Mouse (Mus musculus) kidney, adult 11 months (tissue): ENCODE results near the gene Syce2.

ENCODE experiments used
- DNase-seq: peaks from one replicate; pipeline ENCODE4 v3.0.0; 2022

Gene Syce2

DNA sequence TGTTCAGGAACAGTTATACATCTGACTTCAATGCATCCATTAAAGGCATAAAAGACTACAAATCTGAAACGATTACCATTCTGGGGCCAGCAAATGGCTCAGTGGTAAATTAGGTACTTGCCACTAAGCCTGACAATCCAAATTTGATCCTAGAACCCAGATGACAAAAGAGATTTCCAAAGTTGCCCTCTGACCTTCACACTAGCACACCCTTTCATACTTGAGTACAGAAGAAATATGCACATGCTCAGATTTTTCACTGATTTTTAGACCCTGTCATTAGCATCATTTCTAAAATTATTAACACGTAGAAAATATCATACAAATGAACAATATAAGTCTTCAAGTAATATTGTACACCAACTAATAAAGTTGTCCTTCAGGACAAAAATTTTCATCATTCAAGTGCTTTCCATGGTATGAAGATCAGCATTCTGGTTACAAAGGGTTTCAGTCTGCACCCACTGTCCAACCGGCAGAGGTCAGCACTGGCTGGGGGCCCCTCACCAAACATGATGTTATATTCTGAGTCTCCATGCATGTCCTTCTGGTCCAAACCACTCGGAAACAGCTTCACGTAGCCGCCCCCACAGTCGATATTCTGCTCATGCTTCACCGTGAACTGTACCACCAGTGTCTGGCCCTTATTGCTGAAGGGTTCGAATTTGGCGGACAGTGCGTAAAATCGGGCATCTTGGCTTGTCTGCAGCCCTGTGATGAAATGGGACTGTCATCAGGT, 26.4 kb upstream of the Syce2 start:
- DNase-seq = peak; percentile 34

DNA sequence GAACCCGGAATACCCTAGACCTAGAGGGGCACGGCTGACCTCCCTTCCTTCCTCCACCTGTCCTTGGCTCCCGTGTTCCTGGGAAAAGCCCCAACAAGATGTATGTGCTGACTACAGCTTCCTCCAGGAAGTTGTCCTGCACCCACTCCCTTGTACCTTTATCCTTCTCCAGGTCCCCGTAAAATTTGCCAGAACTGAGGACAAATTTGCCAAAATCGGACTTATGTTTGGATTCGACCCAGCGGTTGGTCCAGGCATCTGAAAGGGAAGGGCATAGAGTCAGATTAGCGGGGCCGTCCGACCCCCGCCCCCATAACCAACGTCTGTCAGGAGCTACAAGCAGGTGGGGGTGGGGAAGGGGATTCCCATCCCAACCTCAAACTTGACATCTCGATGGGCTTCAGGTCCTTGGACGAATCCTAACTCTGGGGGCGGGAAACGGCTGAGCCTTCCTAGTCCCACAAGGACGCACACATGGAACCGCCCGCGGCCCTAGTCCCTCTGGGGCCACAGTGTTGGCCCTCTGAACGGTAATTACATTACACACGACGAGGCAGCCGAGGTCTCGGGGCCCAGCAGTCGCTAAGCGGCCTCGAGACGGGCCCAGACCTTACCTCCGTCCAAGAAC, 25.7 kb upstream of the Syce2 start:
- no peak for DNase-seq

DNA sequence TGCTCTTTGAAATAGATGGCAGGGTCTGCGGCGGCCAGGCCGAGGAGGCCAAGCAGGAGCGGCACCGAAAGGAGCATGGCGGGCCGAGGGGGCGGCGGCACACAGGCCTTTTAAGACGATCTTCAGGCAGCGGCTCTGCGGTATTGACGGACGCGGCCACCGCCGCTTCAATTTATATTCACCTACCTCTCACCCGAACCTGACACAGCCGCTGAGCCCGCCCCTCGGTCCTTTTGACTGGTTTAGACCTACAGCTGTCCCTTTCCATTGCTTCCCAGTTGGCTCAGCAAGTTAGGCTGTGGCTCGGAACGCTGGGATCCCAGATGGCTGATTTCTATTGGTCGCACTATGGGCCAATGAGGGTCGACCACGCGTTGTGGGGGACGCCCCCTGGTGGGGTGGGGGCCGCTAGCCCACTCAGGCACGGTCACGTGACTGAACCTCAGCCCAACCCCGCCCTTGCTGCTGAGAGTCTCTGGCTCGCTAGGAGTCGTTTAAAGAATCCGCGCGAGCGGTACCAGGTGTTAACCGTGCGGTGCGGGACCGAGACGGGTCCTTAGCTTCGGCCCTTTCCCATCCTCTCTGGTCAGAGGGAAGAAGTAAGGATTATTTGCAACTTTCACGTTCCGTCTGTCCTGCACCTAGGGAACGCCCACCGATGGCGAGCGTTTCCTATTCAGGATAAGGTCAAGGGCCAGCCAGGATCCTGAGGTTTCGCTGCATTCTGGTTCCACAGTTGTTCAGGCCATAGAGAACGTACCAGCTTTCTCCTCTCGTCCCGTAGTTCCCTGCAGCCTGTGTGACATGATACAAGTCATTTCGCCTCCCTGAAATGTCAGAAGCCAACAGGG, 25.0 kb upstream of the Syce2 start, which contains the start of gene Calr:
Calr (minus strand) TSS at position 213 of the 851 bp plus-strand sequence.
- DNase-seq = peak; percentile 100

DNA sequence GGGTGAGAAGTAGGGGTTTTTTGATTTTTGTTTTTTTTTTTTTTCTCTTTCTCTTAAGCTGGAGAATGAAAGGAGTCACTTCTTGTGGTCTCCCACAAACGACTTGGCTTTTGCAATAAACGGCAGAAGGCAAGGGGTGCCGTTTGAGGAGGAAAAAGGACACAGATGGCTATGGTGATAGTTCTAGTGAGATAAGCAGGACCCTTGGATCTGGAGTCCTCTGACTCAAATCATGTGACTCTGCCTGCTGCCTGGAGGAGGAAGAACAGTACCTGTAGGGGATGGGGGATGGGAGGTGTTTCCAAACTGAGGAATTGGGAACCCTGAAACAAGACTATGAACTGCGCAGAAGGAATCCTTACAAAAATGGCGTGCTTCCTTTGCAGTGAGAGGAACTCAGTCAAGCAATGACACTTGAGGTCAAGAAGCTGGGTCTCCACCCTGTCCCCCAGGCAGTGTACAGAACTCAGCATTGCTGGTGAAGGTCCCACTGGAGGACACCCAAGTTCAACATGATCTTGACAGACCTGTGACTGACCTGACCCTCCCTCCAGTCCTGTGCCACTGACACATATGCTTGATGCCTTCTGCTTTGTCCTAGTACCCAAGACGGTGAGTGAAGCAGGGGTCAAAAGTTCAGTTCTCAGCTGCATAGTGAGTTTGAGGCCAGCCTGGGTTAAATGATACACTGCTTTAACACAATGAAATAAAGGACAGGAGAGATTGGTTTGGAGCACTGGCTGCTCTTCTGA, 24.1 kb upstream of the Syce2 start:
- peak; percentile 38 for DNase-seq

DNA sequence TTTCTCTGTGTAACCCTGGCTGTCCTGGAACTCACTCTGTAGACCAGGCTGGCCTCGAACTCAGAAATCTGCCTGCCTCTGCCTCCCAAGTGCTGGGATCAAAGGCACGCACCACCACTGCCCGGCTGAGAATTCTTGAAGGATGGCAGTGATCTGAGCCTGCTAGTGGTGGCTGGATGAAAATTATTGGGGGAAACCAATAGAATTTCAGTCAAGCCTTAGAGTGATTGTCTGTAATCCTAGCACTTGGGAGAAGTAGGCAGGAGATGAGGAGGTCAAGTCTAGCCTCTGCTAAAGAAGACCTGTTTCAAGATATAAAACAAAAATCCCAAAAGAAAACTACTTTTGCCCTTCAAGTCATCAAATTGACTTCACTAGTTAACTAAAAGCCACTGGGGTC, 15.5 kb upstream of the Syce2 start:
- DNase-seq = no peak

DNA sequence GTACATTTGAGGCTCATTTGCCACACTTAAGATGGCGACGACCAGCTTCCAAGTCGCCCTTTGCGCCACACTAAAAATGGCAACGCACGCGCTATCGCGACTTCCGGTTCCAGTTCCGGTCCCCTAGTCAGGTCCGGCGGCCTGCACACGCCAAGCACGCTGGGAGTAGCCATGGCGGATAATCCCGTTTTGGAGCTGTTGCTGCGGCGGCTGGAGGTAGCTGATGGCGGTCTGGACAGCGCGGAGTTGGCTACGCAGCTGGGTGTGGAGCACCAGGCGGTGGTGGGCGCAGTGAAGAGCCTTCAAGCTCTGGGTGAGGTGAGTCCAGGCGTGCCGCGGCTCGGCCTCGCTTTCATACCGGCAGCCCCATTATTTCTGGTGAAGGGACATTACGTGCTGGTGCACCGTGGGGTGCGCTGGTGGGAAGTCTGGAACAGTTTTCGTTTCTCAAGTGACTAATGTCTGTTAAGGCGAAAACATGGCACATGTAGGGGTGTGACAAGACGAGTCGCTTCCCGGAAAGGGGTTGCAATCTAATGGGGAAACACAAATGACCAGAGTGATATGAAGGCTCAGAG, 15.0 kb upstream of the Syce2 start, which contains the start of gene Farsa:
Farsa (plus strand) TSS at position 126 of the 578 bp plus-strand sequence.
- peak; percentile 91 for DNase-seq

DNA sequence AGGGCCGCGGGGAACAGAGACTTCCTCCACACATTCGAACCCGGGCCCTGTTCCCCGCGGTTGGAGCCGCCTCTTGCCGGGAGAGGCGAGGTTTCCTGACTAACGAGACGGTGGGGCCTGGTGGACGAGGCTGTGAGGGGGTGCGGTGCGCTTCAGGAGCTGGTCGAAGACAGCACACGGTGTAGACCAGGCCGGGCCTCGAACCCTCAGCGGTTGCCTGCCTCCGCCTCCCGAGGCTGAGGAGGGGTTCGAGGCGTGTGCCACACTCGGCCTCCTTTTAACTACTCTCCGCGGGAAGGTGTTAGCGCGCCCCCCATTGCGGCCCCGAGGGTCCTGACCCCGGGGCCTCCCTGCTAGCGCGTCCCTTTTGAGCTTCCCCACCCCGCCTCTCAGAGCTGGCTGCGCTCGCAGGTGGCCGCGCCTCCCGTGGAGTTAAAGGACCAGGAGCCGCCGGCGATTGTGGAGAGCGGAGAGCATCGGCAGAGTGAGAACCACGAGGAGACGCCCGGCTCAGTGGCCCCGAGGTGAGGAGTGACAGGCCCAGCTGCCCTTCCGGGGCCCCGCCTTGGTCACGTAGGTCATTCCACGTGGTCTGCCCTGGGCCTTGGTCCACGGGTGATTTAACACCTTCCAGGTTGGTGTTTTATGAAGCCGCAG, 526 bp downstream of the Syce2 start:
- peak; percentile 27 for DNase-seq

DNA sequence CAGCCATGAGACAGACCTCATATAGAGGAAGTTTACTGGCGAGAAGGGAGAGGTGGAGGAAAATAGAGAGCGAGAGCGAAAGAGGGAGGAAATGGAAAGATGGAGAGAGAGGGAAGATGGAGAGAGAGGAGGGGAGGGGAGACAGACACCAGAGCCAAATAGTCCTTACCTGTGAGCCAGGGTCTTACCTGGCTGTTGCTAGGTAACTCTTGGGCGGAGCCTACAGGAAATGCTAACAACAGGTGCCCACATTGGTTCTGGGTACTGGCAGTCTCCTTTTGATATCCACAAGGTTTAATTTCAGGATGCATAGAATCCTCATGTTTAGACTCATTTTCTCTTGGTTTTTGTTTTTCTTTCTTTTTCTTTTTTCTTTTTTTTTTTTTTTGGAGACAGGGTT, 1.1 kb downstream of the Syce2 start:
- DNase-seq = no peak

DNA sequence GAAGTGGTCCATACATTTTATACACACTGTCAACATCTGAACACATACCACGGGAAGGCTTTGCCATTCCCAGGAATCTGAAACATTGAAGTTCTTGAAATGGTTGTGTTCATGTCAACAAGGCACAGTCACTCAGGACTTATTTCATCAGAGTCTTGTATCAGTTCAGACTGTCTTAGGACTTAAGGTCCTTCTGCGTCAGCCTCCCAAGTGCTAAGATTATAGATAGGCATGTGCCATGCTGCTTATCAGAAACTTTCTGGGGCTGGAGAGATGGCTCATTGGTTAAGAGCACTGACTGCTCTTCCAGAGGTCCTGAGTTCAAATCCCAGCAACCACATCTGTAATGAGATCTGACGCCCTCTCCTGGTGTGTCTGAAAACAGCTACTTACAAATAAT, 2.4 kb downstream of the Syce2 start:
- no peak for DNase-seq

DNA sequence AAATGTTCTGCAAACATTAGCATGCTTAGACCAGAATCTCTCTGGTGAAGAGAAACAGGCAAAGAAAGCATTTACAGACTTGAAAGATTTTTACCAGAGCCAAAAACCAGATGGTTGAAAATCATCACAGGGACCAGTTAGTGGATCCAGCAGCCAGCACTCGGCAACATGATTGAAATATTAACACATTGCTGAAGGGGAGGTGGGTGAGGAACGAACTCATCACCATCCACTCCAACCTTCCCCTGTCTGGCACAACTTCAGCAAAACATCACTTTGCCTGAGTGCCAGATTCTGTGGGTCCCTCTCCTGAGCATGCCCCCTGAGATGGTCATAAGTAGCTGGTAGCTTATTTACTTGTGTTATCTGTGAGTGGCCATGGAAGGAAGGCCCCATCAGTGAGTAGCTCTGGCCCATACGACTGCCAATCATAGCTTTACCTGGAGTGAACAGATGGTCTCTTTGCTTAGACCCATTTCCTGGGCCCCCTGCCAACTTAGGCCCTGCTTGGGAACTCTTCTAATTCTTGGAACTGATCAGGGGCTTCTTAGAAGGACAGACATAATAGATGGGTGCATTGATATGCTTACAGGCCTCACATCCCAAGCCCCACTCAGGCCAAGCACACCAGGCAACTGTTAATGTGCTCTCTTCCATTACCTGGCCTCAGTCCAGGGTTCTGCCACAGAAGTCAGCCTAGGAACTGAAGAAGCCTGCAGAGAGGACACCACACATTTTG, 5.6 kb downstream of the Syce2 start:
- DNase-seq = no peak

DNA sequence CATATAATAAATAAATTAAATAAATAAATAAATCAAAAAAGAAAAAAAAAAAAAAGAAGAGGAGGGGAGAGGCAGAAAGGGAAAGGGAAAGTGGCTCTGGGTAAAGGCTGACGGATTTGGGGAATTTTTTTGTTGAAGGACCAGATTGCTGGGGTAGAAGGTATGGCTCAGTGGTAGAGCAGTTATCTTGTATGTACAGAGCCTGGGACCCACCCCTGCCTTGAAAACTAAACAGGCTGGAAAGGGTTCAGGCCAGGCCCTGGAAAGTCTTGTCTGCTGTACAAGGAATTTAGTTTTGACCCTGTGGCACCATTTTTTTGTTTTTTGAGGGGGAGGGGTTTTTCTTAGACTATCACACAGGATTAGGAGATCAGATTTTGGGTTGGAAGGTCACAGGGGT, 7.0 kb downstream of the Syce2 start:
- DNase-seq = no peak

DNA sequence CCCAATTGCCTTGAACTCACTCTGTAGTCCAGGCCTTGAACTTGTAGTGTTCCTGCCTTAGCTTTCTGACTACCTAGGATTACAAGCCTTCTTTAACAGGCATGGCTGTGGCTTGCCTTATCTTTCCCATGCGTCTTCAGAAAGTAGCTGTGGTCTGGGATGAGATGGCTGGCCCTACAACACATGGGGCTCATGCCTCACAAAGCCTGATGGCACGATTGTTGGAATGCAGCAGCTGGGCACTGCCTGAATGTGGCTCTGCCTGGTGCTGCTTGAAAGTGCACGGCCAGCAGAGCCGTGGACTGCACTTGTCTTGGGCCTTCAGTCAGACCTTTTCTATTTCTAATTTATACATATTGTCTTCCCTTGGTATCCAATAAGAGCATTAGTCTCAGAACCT, 12.8 kb downstream of the Syce2 start:
- DNase-seq = no peak

DNA sequence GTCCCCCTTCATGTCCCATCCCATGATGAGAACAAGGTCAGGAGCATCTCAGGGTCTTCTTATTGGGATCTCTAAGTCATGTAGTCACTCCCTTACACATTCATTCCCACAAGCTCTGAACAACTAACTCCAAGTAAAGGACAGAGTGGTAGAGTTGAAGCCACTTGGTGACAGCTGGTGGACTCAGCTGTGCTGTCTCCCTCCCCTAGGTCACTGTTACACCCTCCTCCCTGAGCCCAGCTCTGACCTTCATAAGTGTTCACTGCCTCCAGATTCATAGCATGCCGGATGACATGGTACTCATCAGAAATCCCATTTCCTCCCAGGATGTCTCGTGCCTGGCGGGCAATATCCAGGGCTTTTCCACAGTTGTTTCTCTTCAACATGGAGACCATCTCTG, 16.4 kb downstream of the Syce2 start:
- no peak for DNase-seq

DNA sequence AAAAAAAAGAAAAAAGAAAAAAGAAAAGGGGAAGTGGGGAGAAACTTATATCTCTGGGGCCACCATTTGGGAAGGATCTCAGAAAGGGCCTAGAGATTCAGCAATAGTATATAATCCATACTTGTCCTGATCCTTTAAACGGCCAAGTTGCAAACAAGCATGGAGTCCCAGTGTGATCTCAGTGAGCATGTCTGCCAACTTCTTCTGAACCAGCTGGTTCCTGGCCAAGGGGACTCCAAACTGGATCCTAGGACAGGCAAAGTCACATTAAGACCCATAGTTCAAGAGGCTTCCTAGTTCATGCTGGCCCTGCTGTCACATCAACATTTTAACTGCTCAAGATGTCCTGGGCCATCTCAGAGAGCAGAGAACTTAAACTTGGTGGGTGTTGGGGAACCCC, 17.2 kb downstream of the Syce2 start:
- no peak for DNase-seq

DNA sequence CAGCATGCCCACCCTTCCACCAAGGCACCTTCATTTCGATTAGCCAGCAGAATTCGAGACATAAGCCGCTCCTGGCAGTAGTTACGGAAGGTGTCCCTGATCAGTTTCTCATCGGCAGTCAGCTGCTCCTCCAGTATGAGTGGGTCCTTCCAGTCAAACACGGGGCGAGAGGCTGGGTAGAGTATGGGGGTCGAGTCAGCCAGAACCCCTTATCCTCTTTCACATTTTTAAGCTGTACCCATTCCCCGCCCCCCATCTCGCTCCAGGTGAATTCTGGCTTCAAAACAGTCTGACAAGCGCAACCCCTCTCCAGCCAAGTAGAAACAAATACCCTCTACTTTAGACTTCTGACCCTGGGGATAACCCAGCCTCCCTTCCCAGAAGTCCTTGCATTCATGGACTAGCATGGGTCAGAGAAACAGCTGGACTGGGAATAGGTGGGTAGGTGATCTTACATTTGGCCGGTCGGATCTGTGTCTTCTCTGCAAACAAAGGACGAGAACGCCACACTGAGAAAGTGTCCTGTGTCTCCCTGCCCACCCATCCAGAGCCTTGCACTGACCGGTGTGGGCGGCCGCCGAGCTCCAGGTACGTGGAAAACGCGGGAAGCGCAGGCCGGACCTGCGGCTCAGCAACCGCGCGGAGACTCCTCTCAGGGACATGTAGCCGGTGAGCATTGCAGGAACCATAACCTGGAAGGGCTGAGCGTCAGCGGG, 21.2 kb downstream of the Syce2 start:
- DNase-seq = peak; percentile 73

DNA sequence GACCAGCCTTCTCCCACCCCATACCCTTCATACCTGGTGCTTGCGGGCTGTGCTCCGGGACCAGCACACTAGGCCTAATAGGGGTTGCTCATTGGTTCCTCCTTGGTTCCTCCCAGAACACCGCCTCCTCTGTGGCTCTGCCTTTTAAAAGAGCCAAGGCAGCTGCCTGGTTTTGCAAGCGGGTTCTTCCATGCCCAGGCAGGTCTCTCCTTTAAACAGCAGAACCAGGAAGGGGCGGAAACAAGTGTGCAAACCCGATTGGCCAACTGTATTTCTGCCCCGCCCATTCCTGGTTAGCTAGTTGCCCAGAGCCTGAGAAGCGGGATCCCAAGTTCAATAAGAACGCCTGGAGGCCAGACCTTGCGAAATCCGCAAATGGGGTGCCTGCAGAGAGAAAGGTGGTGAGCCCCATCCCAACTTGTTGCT, 21.8 kb downstream of the Syce2 start, which contains the start of gene Gcdh:
Gcdh (minus strand) TSS at position 213 of the 426 bp plus-strand sequence.
- DNase-seq = peak; percentile 98

DNA sequence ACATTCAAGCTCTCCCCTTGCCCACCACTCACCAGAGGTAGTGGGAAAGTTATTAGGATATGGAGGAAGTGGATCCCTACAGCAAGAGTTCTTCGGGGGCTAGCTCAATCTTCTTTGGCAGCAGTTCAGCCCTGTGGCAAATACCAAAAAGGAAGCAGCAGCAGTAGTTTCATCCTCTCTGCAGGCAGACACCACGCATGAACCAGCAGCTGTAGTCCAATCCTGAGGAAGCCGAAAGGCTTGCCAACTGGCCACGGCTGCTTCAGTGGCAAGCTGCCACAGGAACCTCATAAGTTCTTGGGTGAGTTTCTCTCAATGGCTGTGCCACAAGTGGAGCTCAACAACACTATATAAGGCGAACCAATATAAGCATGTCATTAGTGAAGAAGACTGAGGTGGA, 24.1 kb downstream of the Syce2 start:
- no peak for DNase-seq

DNA sequence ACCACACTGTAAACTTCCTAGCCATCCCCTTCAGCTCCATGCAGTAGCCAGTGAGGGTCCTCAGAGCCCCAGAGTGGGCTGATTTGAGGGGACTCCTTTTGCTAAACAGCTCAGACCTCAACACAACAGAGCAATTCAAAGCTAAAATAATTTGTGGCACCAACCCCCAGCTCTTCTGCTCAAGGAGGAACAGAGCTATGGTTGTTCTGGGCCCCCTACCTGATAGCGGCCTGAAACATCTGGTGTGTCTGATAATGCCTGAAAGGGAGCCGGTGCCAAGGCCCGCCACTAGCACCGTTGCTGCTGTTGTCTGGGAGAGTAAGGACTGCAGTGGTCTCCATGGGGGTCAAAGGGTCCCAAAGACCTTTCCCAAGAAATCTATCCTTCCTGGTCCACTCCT, 29.2 kb downstream of the Syce2 start:
- no peak for DNase-seq

DNA sequence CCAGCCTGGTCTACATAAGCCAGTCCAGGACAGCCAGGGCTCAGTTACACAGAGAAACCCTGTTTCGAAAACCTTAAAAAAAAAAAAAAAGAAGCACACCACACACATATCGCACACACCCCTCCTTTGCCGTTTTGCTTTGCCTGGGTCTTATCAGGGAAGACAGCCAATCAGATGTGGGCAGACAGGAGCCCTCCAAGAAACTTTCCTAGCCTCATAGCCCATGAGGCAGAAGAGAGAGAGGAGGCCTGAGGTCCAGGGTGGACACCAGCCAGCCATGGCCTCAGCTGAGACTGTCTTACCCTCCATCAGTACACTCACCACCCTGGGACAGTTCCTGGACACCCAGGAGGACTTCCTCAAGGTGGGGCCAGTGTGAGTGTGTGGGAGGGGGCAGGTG, 29.8 kb downstream of the Syce2 start, which contains the start of gene Klf1:
Klf1 (plus strand) TSS at position 177 of the 400 bp plus-strand sequence.
- no peak for DNase-seq

DNA sequence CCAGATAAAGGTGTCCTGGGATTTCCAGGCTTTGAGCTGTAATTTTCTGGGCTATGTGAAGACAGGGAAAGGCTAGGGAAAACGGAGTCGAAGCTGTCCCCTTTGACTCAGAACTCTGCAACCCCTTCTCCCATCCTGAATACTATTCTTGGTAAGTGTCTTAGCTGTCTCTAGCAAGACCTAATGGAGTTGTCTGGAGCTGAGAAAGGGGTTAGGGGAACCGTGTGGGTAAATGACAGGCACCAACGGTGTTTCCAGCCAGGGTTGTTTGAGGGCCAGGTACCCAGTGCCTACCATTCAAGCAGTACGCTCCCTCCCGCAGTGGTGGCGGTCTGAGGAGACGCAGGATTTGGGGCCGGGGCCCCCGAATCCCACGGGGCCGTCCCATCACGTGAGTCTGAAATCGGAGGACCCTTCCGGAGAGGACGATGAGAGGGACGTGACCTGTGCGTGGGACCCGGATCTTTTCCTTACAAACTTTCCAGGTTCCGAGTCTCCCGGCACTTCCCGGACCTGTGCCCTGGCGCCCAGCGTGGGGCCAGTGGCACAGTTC, 30.5 kb downstream of the Syce2 start:
- DNase-seq = no peak
